Mouse (Mus musculus) limb, embryonic 14.5 days (tissue): Measurements from ENCODE around the gene Cnksr1. TPM values are rescaled to one million over a fixed set of nuclear protein-coding genes. Genes with fewer than 3 reads are reported as not detected.

Experiments used
- ATAC-seq: fragments of 200-750 bp; cut with Nextera tagmentation; 2 replicates; pipeline ENCODE4 v1.8.0; 2017; ENCODE audit warnings: low read depth, moderate number of reproducible peaks, moderate TSS enrichment; ENCODE audit not compliant: low FRiP score
- DNase-seq: peaks from one replicate; pipeline ENCODE4 v3.0.0-alpha.2; 2015; ENCODE audit warnings: low spot score
- H3K27ac ChIP-seq: fragments of 300-500 bp; sonication (generic); replicated peaks from 2 replicates; pipeline ENCODE4 v1.5.1; 2014; ENCODE audit warnings: low read depth, mild to moderate bottlenecking, low read length, moderate library complexity, mixed read lengths
- H3K27me3 ChIP-seq: fragments of 300-500 bp; sonication (generic); 2 replicates; pipeline ENCODE4 v1.6.1; 2014; ENCODE audit warnings: low read length, mixed read lengths; ENCODE audit not compliant: control insufficient read depth, insufficient read depth
- H3K36me3 ChIP-seq: fragments of 300-500 bp; sonication (generic); 2 replicates; pipeline ENCODE4 v1.6.1; 2014; ENCODE audit warnings: mild to moderate bottlenecking, low read length, moderate library complexity, mixed read lengths; ENCODE audit not compliant: control insufficient read depth, insufficient read depth
- H3K4me1 ChIP-seq: fragments of 300-500 bp; sonication (generic); 2 replicates; pipeline ENCODE4 v1.6.1; 2014; ENCODE audit warnings: antibody characterized with exemption, low read length, mixed read lengths; ENCODE audit not compliant: control insufficient read depth, insufficient read depth
- H3K4me2 ChIP-seq: fragments of 300-500 bp; sonication (generic); replicated peaks from 2 replicates; pipeline ENCODE4 v1.6.1; 2014; ENCODE audit warnings: low read depth, mild to moderate bottlenecking, low read length, moderate library complexity; ENCODE audit not compliant: severe bottlenecking
- H3K4me3 ChIP-seq: fragments of 300-500 bp; sonication (generic); replicated peaks from 2 replicates; pipeline ENCODE4 v1.5.1; 2014; ENCODE audit warnings: low read length
- H3K9ac ChIP-seq: fragments of 300-500 bp; sonication (generic); 2 replicates; pipeline ENCODE4 v1.6.1; 2014; ENCODE audit warnings: mild to moderate bottlenecking, low read depth, low read length, moderate library complexity; ENCODE audit not compliant: severe bottlenecking
- H3K9me3 ChIP-seq: fragments of 300-500 bp; sonication (generic); 2 replicates; pipeline ENCODE4 v1.6.1; 2016; ENCODE audit warnings: low read length; ENCODE audit not compliant: control insufficient read depth
- POLR2A ChIP-seq: fragments of 200-500 bp; IDR thresholded peaks from 2 replicates; pipeline ENCODE4 v1.8.0; 2012; ENCODE audit warnings: inconsistent platforms, mild to moderate bottlenecking, moderate library complexity, borderline replicate concordance; ENCODE audit not compliant: insufficient read depth, insufficient read length; ENCODE audit errors: extremely low read depth
- WGBS: fragments of 180-500 bp; shearing (Covaris S2); extraction: QIAGEN DNeasy Blood & Tissue Kit; methylation state at CpG from one replicate; pipeline ENCODE4 v1.1.7; 2014; 5-methylcytosine and 5-hydroxymethylcytosine counted together
- polyA plus RNA-seq, 2 experiments: library from polyadenylated mRNA; depleted of rRNA in 1 of 2; stranded (reverse) in 1 of 2; unstranded in 1 of 2; fragments of >200 nt; fragmentation: Nextera tagmentation in 1 of 2; extraction: Ambion mirVana in 1 of 2; gene quantifications; 2 replicates each; pipeline versions ENCODE4 v1.2.1 to v1.2.3; 2012 to 2014

Gene Cnksr1
- polyA plus RNA-seq (2012; rRNA removed) (2.8 and 3.3 TPM in 2 replicates), polyA plus RNA-seq (2014; fragmentation: Nextera tagmentation; extraction: Ambion mirVana) (2.0 TPM in 2 replicates)

DNA sequence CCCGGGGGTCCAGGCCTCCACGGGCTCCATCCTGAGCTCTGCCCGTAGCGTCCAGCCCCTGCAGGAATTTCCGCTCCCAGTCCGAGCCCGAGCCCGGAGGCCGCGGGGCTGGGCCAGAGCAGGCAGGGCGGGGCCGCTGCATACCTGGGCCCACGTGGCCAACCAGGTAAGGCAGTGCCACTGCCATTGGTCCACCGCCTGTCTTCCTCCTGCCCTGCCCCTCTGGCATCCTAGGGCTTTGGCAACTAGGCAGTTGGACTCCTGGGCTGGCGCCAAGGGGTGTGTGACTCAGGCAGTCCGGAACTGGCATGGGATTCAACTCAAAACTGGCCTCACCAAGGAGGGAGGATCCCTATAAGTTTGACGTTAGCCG is at the start of gene Cnksr1:
Gene Cnksr1 (minus strand): TSS at position 121 of the 373 bp plus-strand sequence.
- ATAC-seq, result no peak
- H3K36me3 ChIP-seq, result no peaks in the 10 kb centered on the region
- H3K9ac ChIP-seq, result peak within 1 kb of the TSS; percentile 44
- H3K27me3 ChIP-seq, result peaks cover 21% of the 10 kb centered on the region
- 2% methylated on average over 18 of the region's 18 CpGs for WGBS
- TF ChIP-seq POLR2A, result no peak
- no peaks in the 10 kb centered on the region for H3K9me3 ChIP-seq
- 0 out of 2 replicates have a peak, but pooled peaks cover 6% of the 10 kb centered on the region for H3K4me1 ChIP-seq
- peak within 1 kb of the TSS; percentile 34 for H3K4me2 ChIP-seq
- DNase-seq, result no peak
- H3K4me3 ChIP-seq, result peak within 1 kb of the TSS; percentile 27
- H3K27ac ChIP-seq, result no peak within 1 kb of the TSS

DNA sequence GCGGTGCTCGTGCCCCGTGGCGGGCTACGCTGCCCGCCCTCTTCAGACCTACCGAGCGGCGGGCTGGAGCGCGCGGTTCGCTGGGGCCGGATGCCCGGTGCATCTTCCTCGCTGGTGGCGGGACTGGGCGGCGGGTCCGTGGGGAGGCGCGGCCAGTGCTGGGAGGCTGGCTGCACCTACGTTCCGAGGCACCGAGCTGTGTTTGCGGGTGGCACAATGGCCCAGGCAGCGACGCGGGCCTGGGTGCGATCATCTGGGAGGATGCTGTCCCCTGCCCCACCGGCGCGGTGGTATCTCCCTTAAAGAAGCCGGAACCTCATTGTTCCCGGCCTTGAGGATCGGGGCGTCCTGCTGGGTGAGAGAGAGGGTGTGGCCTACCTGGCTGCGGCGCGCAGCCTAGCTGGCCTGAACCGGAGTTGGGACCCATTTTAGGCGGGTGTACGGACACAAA is 49.4 kb upstream of the Cnksr1 start, which contains the start of gene Pdik1l:
Gene Pdik1l (minus strand): TSS at position 321 of the 451 bp plus-strand sequence.
- DNase-seq, result peak; percentile 76

DNA sequence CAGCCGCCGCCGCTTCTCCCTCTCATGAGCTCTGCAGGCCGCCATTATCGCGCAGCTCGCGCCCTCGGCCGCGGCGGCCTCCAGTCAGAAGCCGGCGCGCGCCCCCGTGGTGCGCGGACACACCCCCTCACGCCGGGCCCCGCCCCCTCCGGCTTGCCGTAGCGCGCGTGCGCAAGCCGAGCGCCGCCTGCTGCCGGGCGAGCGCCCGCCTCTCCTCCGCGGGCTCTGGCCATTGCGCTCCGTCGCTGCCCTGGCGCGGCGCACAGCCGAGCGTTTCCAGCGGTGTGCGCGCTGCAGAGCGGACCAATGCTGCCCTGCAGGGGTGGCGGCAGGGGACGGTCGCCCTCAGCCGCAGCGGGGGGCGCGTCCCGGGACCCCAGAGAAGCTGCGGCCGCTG is 49.0 kb upstream of the Cnksr1 start:
- peak; percentile 90 for DNase-seq

More for the DNA sequence above, 49.4 kb upstream of the Cnksr1 start, which contains the start of gene Pdik1l:
- TF ChIP-seq POLR2A, result 0 out of 2 replicates have a peak, but pooled peaks have one; percentile 36
- Histone ChIP-seq H3K27me3 (no peaks in the 10 kb centered on the region), H3K4me3 (peak within 1 kb of the TSS; percentile 100), H3K4me2 (peak within 1 kb of the TSS; percentile 86), H3K4me1 (peaks cover 8% of the 10 kb centered on the region), H3K36me3 (peaks cover 17% of the 10 kb centered on the region), H3K27ac (peak within 1 kb of the TSS; percentile 98), H3K9me3 (no peaks in the 10 kb centered on the region), H3K9ac (peak within 1 kb of the TSS; percentile 96)
- 4% methylated on average over 33 of the region's 43 CpGs for WGBS
- peak; percentile 71 for ATAC-seq

DNA sequence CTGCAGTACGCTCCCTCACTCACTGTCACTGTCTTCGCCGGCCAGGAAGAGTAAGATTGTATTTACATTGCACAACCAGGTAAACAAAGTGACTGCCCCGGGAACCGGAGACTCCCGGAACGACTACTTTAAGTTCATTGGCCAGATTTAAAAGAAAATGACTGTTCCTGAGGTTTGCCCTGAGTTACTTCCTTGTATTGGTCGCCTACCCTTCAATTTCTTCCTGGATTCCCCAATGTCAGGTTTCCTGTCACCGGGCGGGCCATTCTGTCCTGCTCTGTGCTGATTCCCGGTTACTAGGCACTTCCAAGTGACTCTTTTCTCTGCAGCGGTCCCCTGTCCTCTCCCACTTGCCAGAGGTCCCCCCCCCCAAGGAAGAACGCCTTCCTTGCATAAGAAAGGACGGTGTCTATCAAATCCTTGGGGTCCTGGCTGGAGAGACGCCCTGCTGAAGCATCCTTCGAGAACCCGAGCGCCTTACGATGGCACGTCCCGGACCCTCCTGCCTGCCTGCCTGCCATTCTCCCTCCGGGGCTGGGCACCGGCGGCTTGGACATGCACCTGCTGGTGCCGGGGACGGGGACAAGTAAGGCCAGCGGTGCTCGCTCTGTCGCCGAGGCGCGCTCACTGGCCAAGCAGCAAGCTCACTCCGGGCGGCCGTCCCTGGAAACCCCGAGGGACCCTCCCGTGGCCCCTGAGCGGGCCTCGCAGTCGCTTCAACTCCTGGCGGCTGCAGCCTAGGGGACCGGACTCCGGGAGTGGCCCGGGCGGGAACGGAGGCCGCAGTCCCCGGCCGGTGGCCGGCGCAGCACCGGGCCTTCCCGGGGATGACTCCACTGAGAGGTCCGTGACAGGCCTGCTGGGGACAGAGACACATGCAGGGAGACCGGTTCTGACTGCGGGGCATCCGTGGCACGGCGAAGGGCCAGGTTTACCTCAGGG is 48.3 kb upstream of the Cnksr1 start:
- peak overlapping the region; percentile 72 for H3K27ac ChIP-seq
- ATAC-seq (peak; percentile 39), DNase-seq (no peak)
- H3K4me2 ChIP-seq, result peak overlapping the region; percentile 84
- H3K9ac ChIP-seq, result peak overlapping the region; percentile 96
- WGBS, result 5% methylated on average over 42 of the region's 59 CpGs
- peaks cover 28% of the 10 kb centered on the region for H3K36me3 ChIP-seq
- H3K9me3 ChIP-seq, result no peaks in the 10 kb centered on the region
- peak overlapping the region; percentile 100 for H3K4me3 ChIP-seq
- H3K4me1 ChIP-seq, result peaks cover 8% of the 10 kb centered on the region
- no peak for TF ChIP-seq POLR2A
- no peaks in the 10 kb centered on the region for H3K27me3 ChIP-seq

More for the DNA sequence above, 49.0 kb upstream of the Cnksr1 start:
- peak; percentile 93 for ATAC-seq
- H3K4me2 ChIP-seq, result peak overlapping the region; percentile 86
- peak overlapping the region; percentile 96 for H3K9ac ChIP-seq
- peaks cover 8% of the 10 kb centered on the region for H3K4me1 ChIP-seq
- H3K4me3 ChIP-seq, result peak overlapping the region; percentile 100
- H3K9me3 ChIP-seq, result no peaks in the 10 kb centered on the region
- no peaks in the 10 kb centered on the region for H3K27me3 ChIP-seq
- H3K27ac ChIP-seq, result peak overlapping the region; percentile 98
- peak; percentile 98 for TF ChIP-seq POLR2A
- WGBS, result 6% methylated on average over 29 of the region's 59 CpGs
- peaks cover 21% of the 10 kb centered on the region for H3K36me3 ChIP-seq

DNA sequence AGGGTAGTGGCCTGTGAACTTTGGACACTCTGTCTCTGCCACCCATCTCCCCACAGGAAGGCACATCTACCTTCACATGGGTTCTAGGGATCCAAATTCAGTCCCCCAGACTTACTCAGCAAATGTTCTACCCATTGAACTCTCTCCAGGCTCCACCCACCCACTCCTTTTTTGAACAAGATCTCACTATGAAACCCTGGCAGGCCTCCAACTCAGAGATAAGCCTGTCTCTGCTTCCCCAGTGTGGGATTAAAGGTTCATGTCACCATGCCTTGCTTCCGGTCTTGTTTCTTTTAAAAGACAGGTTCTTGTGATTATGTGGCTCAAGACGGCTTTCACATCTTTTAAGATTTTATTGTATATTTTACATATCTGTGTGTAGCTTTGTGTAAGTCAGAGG is 46.7 kb upstream of the Cnksr1 start:
- H3K4me2 ChIP-seq, result no peak overlapping the region
- ATAC-seq, result no peak
- H3K4me3 ChIP-seq, result no peak overlapping the region
- H3K36me3 ChIP-seq, result peaks cover 42% of the 10 kb centered on the region
- H3K9me3 ChIP-seq, result no peaks in the 10 kb centered on the region
- DNase-seq, result no peak
- WGBS, result 91% methylated on average over 2 of the region's 2 CpGs
- no peak for TF ChIP-seq POLR2A
- H3K4me1 ChIP-seq, result peaks cover 8% of the 10 kb centered on the region
- no peak overlapping the region for H3K9ac ChIP-seq
- no peaks in the 10 kb centered on the region for H3K27me3 ChIP-seq
- no peak overlapping the region for H3K27ac ChIP-seq
